Mouse (Mus musculus): ENCODE data around the gene Dact2.

Dact2 gene

DNA sequence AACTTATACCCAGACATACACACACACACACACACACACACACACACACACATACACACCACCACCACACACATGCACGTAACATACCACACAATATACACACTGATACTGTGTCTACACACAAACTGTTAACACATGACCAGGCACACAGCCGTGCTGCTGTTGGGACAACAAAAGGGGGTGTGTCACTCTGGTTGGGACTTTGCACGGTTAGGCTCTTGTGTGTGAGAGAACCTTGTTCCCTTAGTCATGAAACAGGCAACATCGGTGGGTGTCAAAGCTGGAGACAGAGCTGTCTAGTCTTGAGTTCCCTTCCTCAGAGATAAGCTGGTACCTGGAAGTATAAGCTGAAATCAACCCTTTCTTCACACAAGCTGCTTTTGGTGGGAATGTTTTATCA is 29.1 kb downstream of the Dact2 start:
- no peak for DNase-seq (ENCODE audit: low spot score in 2 of 2)

DNA sequence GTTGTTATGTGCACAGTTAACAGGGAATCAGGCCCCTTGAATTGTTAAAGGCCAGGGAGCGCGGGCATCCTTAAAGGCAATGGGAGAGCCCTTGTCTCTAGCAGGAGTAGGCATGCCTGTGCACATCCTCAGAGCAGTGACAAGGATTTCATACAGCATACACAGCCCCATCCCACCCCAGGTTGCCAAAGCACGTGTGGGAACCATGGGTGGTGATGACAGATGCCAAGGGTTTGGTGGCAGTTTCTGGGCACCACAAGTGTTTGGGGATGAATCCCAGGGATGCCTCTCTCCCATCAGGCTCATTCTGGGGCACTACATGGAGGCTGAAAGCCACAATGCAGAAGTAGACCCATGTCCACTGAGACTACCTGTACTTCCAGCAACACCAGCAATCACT is 29.7 kb downstream of the Dact2 start:
- DNase-seq (ENCODE audit: low spot score in 2 of 2): no peak

DNA sequence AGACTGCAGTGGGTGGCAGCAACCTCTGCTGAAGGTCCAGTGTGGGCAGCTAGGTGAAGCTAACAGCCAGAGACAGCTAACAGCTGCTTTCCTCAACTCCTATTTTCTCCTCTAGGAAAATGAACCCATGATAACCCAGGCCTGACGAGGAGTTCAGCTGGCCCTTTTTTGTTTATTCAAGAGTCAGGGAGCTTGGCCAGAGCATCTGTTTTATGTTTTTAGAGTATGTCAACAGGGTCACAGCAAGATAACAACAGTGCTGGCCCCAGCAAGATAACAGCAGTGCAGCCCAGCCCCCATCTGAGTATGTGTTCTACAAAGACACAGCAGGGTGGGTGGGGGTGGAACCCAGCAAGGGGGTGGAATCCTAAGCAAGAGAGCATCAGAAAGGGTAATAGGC is 30.6 kb downstream of the Dact2 start:
- no peak for DNase-seq (ENCODE audit: low spot score in 2 of 2)

DNA sequence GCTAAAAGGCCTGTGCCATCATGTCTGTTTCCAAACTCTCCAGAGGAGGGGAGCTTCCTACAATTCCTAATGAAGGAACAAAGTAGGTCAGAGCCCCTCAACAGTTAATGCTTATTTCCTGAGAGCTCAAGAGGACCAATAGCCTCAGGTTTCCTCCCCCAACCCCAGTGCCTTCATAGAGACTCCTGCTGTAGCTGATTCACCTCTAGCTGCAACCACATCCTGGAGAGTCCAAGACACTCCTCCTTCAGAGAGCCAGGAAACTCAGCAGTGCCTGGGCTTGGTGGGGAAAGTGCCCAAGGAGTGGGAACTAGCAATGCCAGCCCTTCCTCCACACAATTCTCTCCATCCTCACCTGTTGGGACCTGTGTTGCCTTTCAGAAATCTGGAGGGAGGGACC is 31.4 kb downstream of the Dact2 start:
- DNase-seq (ENCODE audit: low spot score in 2 of 2): no peak

DNA sequence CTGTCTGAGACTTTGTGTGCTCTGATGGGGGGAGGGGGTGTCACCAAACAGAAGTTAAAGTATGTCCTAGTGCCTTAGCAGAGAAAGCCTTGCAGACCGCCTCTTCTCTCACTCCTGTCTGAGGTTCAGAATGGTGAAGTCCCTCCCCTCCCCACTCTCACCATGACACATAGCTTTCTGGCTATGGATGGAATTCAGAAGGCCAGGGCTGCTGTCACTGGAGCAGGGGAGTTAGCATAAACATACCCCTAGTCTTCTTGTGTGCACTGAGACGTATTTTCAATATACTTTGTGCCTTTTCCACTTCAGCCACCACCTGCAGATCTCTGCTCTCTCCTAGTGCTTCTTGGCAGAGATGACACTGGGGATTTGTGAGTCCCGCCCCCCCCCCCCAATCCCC is 31.9 kb downstream of the Dact2 start:
- DNase-seq (ENCODE audit: low spot score in 2 of 2): no peak

DNA sequence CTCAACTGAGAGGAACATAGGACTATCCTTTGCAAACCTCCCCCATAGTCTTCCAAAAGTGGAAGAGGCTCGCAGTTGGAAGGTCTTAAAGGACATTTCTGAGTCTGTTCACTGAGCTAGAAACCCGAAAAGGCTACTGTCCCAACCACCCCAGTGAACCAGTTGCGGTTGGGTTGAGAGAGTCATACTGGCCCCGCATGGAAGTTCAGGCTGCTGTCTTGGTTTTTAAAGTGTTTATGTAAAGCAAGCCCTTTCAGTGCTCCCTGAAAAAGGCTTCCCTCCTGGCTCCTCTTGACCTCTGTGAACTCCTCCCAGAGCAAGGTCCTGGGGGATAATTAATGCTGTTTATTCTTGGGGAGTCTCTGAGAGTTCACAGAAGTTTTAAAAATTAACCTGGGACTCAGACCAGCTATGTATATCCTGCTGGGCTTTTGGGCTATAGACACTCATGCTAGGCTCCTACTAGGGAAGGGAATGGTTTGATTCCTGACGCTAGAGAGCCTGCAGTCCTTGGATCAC is 33.1 kb downstream of the Dact2 start:
- no peak for DNase-seq (ENCODE audit: low spot score in 2 of 2)

DNA sequence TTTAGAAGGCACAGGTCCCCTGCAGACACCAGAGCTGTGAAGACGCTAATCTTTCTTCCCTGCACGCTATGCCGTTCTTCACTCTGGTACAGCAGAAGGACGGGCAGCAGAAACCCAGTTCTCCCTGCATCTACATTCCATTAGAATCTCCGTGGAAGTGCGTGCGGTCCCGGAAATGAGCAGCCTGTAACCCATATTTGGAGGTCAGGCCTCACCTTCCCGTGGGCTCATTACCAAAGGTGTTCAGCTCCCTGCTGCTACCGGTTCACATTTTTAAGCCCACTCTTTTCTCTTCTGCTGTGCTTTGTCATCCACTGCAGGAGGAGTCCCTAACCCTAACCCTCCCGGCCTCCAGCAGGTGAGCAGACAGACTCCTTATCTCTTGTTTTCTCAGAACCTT is 34.7 kb downstream of the Dact2 start:
- DNase-seq (ENCODE audit: low spot score in 2 of 2): no peak

DNA sequence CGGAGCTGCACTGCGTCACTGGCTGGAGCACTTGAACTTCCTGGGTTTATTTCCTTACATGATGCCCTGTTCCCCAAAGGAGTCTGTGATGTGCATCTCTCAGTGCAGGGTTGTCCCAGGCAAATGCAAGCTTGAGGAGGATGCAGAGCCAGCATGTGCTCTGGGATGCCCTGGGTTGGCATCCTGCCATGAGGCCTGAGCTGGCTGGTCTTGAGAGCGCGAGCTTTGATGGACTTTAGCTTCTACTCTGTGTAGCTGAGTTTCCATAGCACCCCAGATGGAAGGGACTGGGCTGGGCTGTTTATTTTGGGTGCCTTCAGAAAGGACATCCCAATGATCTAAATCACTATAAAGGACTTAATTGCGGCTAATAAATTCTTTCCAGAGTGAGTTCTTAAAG is 36.5 kb downstream of the Dact2 start:
- no peak for DNase-seq (ENCODE audit: low spot score in 2 of 2)

DNA sequence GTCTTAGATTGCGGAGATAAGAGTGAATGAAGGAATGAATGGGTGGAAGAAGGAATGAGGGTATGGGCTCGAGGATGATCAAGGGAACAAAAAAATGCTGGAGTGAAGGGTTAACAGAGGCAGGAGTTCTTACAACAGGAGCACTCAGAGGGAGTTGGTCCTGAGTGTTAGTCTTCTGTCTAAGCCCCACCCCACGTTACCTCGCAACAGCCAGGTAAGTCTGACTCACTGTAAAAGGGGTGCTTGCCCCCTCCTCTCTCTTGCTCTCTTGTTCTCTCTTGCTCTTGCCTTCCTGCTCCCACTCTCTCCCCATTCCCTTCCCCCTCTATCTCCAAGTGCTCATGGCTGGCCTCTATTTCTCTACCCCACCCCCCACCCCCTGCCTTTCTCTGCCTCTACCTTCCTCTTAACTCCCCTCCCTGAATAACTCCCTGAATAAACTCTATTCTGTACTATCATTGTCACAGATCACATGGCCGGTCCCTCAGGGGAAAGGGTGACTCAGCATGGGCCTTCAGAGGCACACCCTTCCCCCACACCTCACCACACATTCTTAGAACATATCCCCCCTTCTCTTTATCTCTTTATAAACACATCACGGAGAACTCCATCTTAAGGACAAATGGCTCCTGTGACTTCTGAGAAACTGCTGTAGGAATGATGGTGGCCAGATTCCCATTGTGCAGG is 37.2 kb downstream of the Dact2 start:
- DNase-seq (ENCODE audit: low spot score in 2 of 2): no peak

DNA sequence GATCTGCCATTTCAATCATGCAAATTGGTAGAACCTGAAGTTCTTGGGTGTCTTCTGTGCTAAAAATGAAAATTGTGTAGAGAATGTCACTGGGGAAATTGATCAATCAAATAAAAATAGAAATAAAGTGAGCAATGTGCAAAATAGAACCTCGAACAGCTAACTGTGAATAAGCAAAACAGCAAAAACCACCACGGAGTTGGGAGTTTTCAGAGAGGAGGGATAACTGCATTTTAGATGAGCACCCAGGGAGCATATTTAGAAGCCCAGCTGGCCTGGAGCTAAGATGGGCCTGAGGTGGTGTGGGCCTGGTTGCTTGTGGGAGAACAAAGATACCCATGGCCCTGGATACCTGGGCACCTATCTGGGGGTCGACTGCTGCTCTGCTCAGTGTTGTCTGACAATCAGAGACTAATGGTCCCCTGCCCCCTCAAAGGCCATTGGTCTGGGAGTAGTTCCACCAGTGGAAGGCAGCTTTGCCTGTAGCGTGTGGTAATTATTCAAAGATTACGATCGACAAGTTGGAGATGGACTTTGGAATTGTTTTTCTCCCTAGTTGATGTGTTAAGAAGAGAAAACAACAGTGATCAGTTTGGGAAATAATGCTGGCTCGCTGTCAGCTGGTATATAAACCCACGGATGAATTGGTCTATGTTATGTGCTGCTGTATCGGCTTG is 38.0 kb downstream of the Dact2 start:
- no peak for DNase-seq (ENCODE audit: low spot score in 2 of 2)

DNA sequence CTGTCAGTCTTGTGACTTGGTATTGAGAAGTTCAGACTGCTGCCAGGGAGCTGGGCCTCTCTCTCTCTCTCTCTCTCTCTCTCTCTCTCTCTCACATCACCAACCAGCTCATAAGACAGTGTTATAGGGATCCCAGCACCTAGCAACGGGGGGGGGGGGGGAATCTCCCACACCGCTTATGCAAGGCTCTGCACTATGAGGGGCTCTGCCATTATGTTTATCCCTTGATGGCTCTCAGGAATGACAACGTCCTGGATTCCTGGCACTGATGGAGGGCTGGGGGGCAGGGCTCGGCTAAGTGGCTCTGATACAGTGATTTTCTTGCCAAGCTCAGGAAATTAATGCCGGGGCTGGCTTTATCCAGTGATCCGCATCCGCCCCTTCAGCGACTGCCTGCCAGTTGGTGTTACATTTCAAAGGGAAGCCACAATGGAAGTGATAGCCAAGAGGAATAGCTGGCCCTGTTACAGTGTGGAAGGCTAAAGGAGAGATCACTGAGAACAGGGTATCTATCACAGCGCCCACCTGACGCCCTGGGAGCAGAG is 38.7 kb downstream of the Dact2 start:
- peak; percentile 45 to 48 for DNase-seq (ENCODE audit: low spot score in 2 of 2)

DNA sequence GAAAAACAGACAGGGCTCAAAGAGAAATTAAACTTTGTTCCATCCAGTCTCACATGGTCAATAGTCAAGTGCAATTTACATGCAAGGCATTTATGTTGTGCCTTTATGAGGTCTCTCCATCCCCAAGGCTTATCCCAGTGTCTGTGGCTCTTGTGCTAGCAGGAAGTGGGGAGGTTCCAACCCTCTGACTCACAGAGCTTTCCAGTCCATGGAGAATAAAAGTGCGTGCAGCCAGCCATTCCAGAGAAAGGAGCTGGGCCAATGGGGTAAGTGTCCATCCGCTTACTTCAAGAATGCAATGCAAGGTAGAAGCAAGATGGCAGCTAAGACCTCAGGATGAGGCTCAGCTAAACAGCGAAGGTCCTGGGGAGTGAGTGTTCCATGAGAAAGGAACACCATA is 43.3 kb downstream of the Dact2 start:
- DNase-seq (ENCODE audit: low spot score in 2 of 2): no peak

DNA sequence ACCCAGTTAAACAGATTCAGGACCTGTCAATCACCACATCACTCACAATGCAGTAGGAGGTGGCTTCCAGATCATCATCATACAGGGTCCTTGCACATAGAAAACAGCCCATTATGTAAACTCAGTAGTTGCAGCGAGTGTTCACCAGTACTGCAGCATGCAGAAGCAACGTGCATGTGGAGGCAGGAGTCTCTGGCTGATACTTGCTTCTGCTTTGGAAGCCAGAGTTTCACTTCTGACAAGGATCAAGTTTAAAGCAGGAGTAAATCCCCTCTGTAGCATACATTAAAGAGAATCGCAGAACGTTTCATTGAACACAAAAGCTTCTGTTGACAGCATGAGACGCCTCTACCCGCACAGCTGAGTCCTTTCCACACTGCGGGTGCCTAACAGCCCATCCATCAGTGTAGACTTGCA is 46.3 kb downstream of the Dact2 start:
- no peak for DNase-seq (ENCODE audit: low spot score in 2 of 2)
